Mouse (Mus musculus) heart, embryonic 13.5 days (tissue): ENCODE results near the gene Fam213b. TPM values are rescaled to one million over a fixed set of nuclear protein-coding genes. Genes with fewer than 3 reads are reported as not detected.

Experiments used
- ATAC-seq: fragments of 200-750 bp; cut with Nextera tagmentation; 2 replicates; pipeline ENCODE4 v1.8.0; 2017; ENCODE audit warnings: moderate TSS enrichment; ENCODE audit not compliant: insufficient number of reproducible peaks, low FRiP score, low TSS enrichment; ENCODE audit errors: extremely low read depth
- H3K27ac ChIP-seq: fragments of 300-500 bp; sonication (generic); replicated peaks from 2 replicates; pipeline ENCODE4 v1.5.1; 2015; ENCODE audit warnings: moderate library complexity, mild to moderate bottlenecking, inconsistent platforms
- H3K27me3 ChIP-seq: fragments of 300-500 bp; sonication (generic); replicated peaks from 2 replicates; pipeline ENCODE4 v1.6.1; 2015; ENCODE audit warnings: mild to moderate bottlenecking, inconsistent platforms
- H3K36me3 ChIP-seq: fragments of 300-500 bp; sonication (generic); 2 replicates; pipeline ENCODE4 v1.6.1; 2015; ENCODE audit warnings: mild to moderate bottlenecking, inconsistent platforms
- H3K4me1 ChIP-seq: fragments of 300-500 bp; sonication (generic); 2 replicates; pipeline ENCODE4 v1.6.1; 2015; ENCODE audit warnings: inconsistent platforms
- H3K4me2 ChIP-seq: fragments of 300-500 bp; sonication (generic); 2 replicates; pipeline ENCODE4 v1.6.1; 2015; ENCODE audit warnings: inconsistent platforms, mild to moderate bottlenecking, moderate library complexity
- H3K4me3 ChIP-seq: fragments of 300-500 bp; sonication (generic); 2 replicates; pipeline ENCODE4 v1.5.1; 2015; ENCODE audit warnings: moderate library complexity, mild to moderate bottlenecking, inconsistent platforms
- H3K9ac ChIP-seq: fragments of 300-500 bp; sonication (generic); 2 replicates; pipeline ENCODE4 v1.6.1; 2015; ENCODE audit warnings: inconsistent platforms, mild to moderate bottlenecking, moderate library complexity
- H3K9me3 ChIP-seq: fragments of 300-500 bp; sonication (generic); 2 replicates; pipeline ENCODE4 v1.6.1; 2016; ENCODE audit warnings: inconsistent platforms
- WGBS: fragments of 180-500 bp; shearing (Covaris S2); methylation state at CpG from one replicate; pipeline ENCODE4 v1.1.7; 2015; ENCODE audit warnings: mixed read lengths; 5-methylcytosine and 5-hydroxymethylcytosine counted together
- polyA plus RNA-seq: library from polyadenylated mRNA; unstranded; fragments of >200 nt; fragmentation: Nextera tagmentation; extraction: Ambion mirVana; gene quantifications from 2 replicates; pipeline ENCODE4 v1.2.1, GENCODE M21; 2015

The Fam213b gene
- polyA plus RNA-seq, 1 experiment from 2014 or later = 42.5 TPM

DNA sequence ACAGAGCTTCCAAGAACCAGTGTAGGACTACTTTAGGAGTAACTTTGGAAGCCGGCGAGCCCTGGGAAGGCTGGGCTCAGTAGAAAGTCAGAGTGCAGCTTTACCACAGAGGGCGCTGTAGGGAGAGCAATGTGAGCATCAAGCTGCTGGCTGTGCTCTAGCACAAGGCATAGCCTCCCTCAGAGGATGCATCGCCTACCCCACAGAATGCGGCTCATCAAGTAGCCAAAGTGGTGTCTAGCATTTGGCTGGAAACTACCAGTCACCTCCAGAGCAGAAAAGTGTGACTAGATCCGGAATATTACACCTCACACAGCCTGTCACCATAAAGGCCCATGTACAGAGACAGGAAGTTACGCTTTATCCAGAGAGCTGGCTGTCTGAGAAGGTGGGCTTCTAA is 36.9 kb upstream of the Fam213b start:
- ATAC-seq = no peak
- H3K36me3 ChIP-seq = no peaks in the 10 kb centered on the region
- no peak overlapping the region for H3K4me2 ChIP-seq
- H3K9me3 ChIP-seq = no peaks in the 10 kb centered on the region
- H3K4me1 ChIP-seq = no peaks in the 10 kb centered on the region
- H3K4me3 ChIP-seq = no peak overlapping the region
- peaks cover 23% of the 10 kb centered on the region for H3K27me3 ChIP-seq
- no peak overlapping the region for H3K27ac ChIP-seq
- 69% methylated on average over 7 of the region's 7 CpGs for WGBS
- H3K9ac ChIP-seq = no peak overlapping the region

GRCm38 (mm10) chr4:154934800-154935199 is 35.9 kb upstream of the Fam213b start:
- Histone ChIP-seq H3K9me3 (no peaks in the 10 kb centered on the region), H3K9ac (no peak overlapping the region), H3K36me3 (no peaks in the 10 kb centered on the region), H3K4me3 (no peak overlapping the region), H3K4me1 (no peaks in the 10 kb centered on the region), H3K27me3 (peaks cover 22% of the 10 kb centered on the region), H3K4me2 (no peak overlapping the region), H3K27ac (no peak overlapping the region)
- ATAC-seq = no peak
- 79% methylated on average over 2 of the region's 2 CpGs for WGBS

DNA sequence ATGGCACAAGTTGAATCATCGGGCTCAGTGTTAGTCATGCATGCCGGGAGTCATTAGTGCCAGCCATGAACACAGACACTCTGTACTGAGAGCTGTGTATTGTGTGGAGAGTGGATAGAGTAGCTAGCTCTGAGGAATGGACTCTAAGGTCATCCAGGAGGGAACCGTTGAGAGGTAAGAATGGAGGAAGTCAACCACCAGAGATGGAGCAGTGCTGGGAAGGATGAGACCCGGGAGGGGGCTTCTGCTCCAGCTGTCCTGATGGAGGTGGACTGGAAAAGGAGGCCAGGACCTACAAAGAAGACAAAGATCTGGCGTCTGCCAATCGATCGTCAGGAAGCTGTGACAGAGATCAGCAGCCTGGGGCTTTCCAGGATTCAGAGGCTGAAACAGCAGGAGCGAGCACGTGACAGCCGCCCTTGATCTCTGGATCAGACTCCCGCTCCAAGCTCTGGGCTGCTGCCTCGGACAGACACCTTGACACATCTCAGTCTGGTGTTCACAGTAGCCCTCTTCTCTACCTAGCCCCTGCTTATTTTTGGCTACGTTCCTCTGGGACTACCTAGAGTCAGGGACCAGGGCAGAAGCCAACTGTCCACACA is 34.5 kb upstream of the Fam213b start:
- H3K4me3 ChIP-seq = no peak overlapping the region
- no peak overlapping the region for H3K27ac ChIP-seq
- WGBS = 51% methylated on average over 13 of the region's 13 CpGs
- ATAC-seq = no peak
- peaks cover 22% of the 10 kb centered on the region for H3K27me3 ChIP-seq
- H3K4me2 ChIP-seq = no peak overlapping the region
- no peaks in the 10 kb centered on the region for H3K36me3 ChIP-seq
- no peak overlapping the region for H3K9ac ChIP-seq
- H3K4me1 ChIP-seq = peaks cover 4% of the 10 kb centered on the region
- no peaks in the 10 kb centered on the region for H3K9me3 ChIP-seq

- Histone ChIP-seq H3K4me2 (peak overlapping the region; percentile 56), H3K27me3 (peaks cover 15% of the 10 kb centered on the region; the same call in 1 of the 2 replicates), H3K36me3 (no peaks in the 10 kb centered on the region), H3K27ac (peak overlapping the region; percentile 73), H3K9ac (no peak overlapping the region; the same call in 1 of the 2 replicates), H3K4me3 (peak overlapping the region; percentile 32; the same call in 1 of the 2 replicates), H3K9me3 (no peaks in the 10 kb centered on the region), H3K4me1 (peaks cover 18% of the 10 kb centered on the region)
- ATAC-seq = no peak
- 73% methylated on average over 12 of the region's 12 CpGs for WGBS
Observed at GRCm38 (mm10) chr4:154929088-154929660, 30.2 kb upstream of the Fam213b start.

DNA sequence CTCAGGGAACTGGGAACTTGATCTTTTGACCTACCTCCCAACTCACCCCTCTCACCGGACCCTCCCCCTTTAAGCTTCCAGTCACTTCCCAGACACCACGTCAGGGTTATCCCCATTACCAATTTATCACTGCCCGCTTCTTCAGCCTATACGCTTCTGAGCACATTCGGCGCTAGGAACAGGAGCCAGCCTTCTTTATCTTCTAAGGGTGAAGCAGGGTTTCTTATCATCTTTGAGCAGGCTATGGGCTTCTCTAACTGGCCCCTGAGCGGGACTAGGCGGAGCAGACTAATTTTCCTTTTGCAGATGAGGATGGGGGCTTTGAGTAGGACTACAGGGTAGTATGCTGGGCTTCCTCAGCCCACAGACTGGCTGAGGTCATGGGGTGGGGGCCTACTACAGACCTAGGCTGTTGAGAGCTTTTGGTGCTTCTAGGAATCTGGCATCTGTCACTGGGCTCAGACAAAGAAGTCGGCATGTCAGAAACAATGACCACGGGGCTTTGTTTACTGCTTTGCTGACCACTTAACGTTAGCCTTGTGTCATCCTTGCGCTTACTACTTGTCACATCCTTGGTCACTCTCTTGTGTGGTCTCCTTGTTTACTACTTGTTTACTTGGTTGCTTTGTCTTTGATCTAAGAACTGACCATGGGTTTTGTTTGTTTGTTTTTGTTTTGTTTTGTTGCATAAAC is 29.6 kb upstream of the Fam213b start, which contains the start of gene Tnfrsf14:
Gene Tnfrsf14, minus strand, starts transcription at position 169 of the 693 bp plus-strand sequence.
- Histone ChIP-seq H3K4me2 (peak within 1 kb of the TSS; percentile 56), H3K4me1 (peaks cover 18% of the 10 kb centered on the region), H3K4me3 (peak within 1 kb of the TSS; percentile 32), H3K27me3 (peaks cover 9% of the 10 kb centered on the region; the same call in 1 of the 2 replicates), H3K9ac (peak within 1 kb of the TSS; percentile 61), H3K27ac (peak within 1 kb of the TSS; percentile 73), H3K9me3 (no peaks in the 10 kb centered on the region), H3K36me3 (no peaks in the 10 kb centered on the region)
- peak; percentile 56; the same call in 1 of the 2 replicates for ATAC-seq
- 12% methylated on average over 12 of the region's 12 CpGs for WGBS

GRCm38 (mm10) chr4:154927899-154928337 is 29.0 kb upstream of the Fam213b start:
- peak overlapping the region; percentile 73 for H3K27ac ChIP-seq
- peaks cover 18% of the 10 kb centered on the region for H3K4me1 ChIP-seq
- ATAC-seq = no peak
- H3K9ac ChIP-seq = peak overlapping the region; percentile 61
- H3K4me3 ChIP-seq = peak overlapping the region; percentile 32
- no peaks in the 10 kb centered on the region for H3K9me3 ChIP-seq
- 44% methylated on average over 5 of the region's 5 CpGs for WGBS
- H3K27me3 ChIP-seq = peaks cover 5% of the 10 kb centered on the region; the same call in 1 of the 2 replicates
- no peaks in the 10 kb centered on the region for H3K36me3 ChIP-seq
- H3K4me2 ChIP-seq = peak overlapping the region; percentile 56

DNA sequence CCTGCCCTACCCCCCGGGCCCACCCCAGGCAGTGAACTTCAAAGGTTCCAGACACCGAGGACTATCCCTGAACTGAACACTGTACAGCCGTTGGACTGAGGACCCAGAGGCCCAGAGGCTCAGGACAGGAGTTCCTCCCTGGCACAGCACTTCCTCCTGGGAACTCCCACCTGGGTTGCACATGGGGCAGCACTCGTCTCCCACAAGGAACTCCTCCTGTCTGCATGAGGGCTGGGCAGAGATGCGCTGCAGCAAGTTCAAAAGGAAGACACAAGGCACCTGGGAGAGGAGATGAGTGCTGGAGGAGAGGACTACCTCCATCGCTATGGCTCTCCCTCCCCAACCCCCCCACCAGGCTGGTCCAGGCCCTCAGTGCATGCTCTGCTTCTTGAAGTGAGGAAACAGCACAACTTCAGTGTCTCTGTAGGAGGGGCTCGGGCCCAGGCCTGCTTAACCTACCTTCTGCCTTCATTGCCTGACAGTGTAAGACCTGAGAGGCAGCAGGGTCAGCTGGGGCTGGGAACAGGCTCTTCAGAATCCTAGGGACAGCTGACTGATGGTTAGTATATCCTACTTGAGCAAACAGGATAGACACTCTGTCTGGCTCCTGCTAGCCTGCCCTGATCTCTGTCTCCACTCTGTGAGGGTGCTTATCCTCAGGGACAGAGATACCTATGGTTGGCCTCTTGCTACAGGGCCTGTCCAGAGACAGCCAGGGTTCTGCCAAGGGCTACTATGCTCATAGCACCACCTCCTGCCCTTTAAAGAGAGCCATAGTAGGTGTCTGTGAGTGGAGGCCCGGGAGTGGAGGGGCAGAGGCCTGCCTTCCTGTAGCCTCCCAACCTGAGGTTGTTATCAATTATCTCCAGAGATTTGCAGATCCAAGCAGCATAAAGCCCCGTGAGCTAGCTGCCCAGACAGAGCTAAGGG is 28.3 kb upstream of the Fam213b start:
- Histone ChIP-seq H3K4me1 (peaks cover 18% of the 10 kb centered on the region), H3K36me3 (no peaks in the 10 kb centered on the region), H3K4me2 (peak overlapping the region; percentile 56), H3K9ac (peak overlapping the region; percentile 61), H3K9me3 (no peaks in the 10 kb centered on the region), H3K27me3 (no peaks in the 10 kb centered on the region), H3K27ac (peak overlapping the region; percentile 73), H3K4me3 (peak overlapping the region; percentile 32)
- 0 out of 2 replicates have a peak, but pooled peaks have one; percentile 28 for ATAC-seq
- WGBS = 55% methylated on average over 9 of the region's 9 CpGs

DNA sequence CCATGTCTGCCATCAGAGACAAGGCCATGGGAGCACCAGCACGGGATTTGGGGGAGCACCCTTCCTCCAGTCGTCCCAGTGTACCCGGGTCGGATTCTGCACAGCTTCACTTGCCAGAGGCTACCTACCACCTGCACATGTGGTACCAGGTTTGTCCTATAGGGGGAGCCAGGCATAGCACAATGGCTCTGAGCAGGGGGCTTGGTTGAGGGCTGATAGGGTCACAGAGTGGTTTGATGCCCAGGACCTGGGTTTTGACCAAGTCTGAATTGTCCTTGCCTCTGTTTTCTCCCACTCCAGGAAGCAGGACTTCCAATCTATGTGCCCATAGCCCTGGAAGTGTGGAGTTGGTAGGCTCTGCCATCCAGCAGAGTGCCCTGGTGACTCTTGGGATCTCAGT is 26.5 kb upstream of the Fam213b start:
- Histone ChIP-seq H3K9ac (no peak overlapping the region), H3K4me1 (peaks cover 18% of the 10 kb centered on the region), H3K4me2 (peak overlapping the region; percentile 56), H3K9me3 (no peaks in the 10 kb centered on the region), H3K4me3 (no peak overlapping the region), H3K36me3 (no peaks in the 10 kb centered on the region), H3K27ac (no peak overlapping the region), H3K27me3 (no peaks in the 10 kb centered on the region)
- WGBS = 46% methylated on average over 4 of the region's 4 CpGs
- ATAC-seq = no peak

GRCm38 (mm10) chr4:154922931-154923330 is 24.0 kb upstream of the Fam213b start:
- WGBS = 73% methylated on average over 5 of the region's 5 CpGs

DNA sequence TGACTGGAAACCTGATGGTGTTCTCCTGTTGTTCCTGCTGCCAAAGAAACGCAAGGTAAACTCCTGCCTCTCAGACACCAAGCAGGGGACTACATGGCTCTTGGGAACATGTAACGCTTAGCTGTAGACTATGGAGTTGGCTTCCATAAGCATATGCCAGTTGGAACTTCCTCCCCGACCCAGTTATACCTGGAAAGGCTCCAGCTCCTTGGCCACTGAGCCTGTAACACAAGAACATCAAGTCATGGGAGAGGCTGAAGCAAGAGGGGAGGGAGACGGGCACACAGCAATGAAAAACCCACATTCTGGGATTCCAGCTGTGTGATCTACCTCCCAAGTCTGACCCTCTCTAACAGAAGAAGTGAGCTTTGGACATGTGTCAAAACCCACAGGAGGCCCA is 23.4 kb upstream of the Fam213b start:
- Histone ChIP-seq H3K4me3 (no peak overlapping the region), H3K9ac (no peak overlapping the region), H3K27me3 (no peaks in the 10 kb centered on the region), H3K36me3 (no peaks in the 10 kb centered on the region), H3K27ac (no peak overlapping the region), H3K9me3 (no peaks in the 10 kb centered on the region), H3K4me2 (no peak overlapping the region), H3K4me1 (peaks cover 3% of the 10 kb centered on the region; the same call in 1 of the 2 replicates)
- 72% methylated on average over 4 of the region's 4 CpGs for WGBS
- ATAC-seq = no peak

More at GRCm38 (mm10) chr4:154922931-154923330, 24.0 kb upstream of the Fam213b start:
- no peak overlapping the region for H3K9ac ChIP-seq
- no peaks in the 10 kb centered on the region for H3K9me3 ChIP-seq
- no peak for ATAC-seq
- peaks cover 9% of the 10 kb centered on the region for H3K4me1 ChIP-seq
- H3K4me2 ChIP-seq = no peak overlapping the region
- H3K27ac ChIP-seq = no peak overlapping the region
- H3K27me3 ChIP-seq = no peaks in the 10 kb centered on the region
- H3K36me3 ChIP-seq = no peaks in the 10 kb centered on the region
- no peak overlapping the region for H3K4me3 ChIP-seq
